Mouse (Mus musculus) bone marrow macrophage, adult 2 months (primary cell): ENCODE results near the gene Elp5.

Source experiments
- CTCF ChIP-seq: IDR thresholded peaks from 2 replicates; pipeline ENCODE4 v1.5.1; 2012; ENCODE audit warnings: low read depth, mild to moderate bottlenecking, low read length, moderate library complexity
- POLR2A ChIP-seq: IDR thresholded peaks from 2 replicates; pipeline ENCODE4 v1.6.1; 2012; ENCODE audit warnings: mild to moderate bottlenecking, low read depth, low read length, borderline replicate concordance

DNA sequence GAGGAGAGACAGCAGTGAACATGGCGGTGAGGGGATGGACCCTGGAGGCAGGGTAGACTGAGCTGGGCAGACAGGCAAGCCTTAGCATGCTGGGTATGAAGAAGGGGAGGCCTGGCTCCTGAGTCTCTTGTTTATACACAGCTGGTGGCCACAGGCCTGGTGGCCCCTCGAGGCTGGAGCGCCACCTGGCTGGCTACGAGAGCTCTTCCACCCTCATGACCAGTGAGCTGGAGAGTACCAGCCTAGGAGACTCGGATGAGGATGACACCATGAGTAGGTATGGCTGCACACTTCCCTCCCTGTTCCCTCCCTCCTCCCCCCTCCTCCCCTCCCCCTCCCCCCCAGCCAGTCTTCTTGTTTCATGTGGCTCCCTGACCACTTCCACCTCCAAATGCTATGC, 23.2 kb upstream of the Elp5 start:
- no peak for TF ChIP-seq CTCF
- TF ChIP-seq POLR2A = no peak
